Mouse (Mus musculus) midbrain, embryonic 10.5 days (tissue): ENCODE data around the gene Tacc3. TPM values are rescaled to one million over a fixed set of nuclear protein-coding genes. Genes with fewer than 3 reads are reported as not detected.
A peak's percentile ranks its signal among the peaks of the same experiment; 100 is the strongest.

Source experiments
- DNase-seq: peaks from one replicate; pipeline ENCODE4 v3.0.0-alpha.2; 2017; ENCODE audit warnings: low spot score
- H3K27ac ChIP-seq: fragments of 300-500 bp; sonication (generic); replicated peaks from 2 replicates; pipeline ENCODE4 v1.5.1; 2016; ENCODE audit warnings: mild to moderate bottlenecking
- H3K27me3 ChIP-seq: fragments of 300-500 bp; sonication (generic); 2 replicates; pipeline ENCODE4 v1.6.1; 2016; ENCODE audit warnings: low read depth, mild to moderate bottlenecking; ENCODE audit not compliant: poor library complexity, severe bottlenecking
- H3K36me3 ChIP-seq: fragments of 300-500 bp; sonication (generic); 2 replicates; pipeline ENCODE4 v1.6.1; 2016; ENCODE audit warnings: mild to moderate bottlenecking, moderate library complexity
- H3K4me1 ChIP-seq: fragments of 300-500 bp; sonication (generic); 2 replicates; pipeline ENCODE4 v1.6.1; 2016
- H3K4me3 ChIP-seq: fragments of 300-500 bp; sonication (generic); 2 replicates; pipeline ENCODE4 v1.5.1; 2016; ENCODE audit warnings: mild to moderate bottlenecking, moderate library complexity
- H3K9me3 ChIP-seq: fragments of 300-500 bp; sonication (generic); replicated peaks from 2 replicates; pipeline ENCODE4 v1.6.1; 2016; ENCODE audit warnings: mild to moderate bottlenecking
- WGBS: fragments of 180-500 bp; shearing (Covaris S2); methylation state at CpG from one replicate; pipeline ENCODE4 v1.1.7; 2016; 5-methylcytosine and 5-hydroxymethylcytosine counted together
- polyA plus RNA-seq: library from polyadenylated mRNA; unstranded; fragments of >200 nt; fragmentation: Nextera tagmentation; extraction: Ambion mirVana; gene quantifications from 2 replicates; pipeline ENCODE4 v1.2.1, GENCODE M21; 2016

Gene Tacc3
- polyA plus RNA-seq, 1 experiment from 2014 or later, result 336 TPM

DNA sequence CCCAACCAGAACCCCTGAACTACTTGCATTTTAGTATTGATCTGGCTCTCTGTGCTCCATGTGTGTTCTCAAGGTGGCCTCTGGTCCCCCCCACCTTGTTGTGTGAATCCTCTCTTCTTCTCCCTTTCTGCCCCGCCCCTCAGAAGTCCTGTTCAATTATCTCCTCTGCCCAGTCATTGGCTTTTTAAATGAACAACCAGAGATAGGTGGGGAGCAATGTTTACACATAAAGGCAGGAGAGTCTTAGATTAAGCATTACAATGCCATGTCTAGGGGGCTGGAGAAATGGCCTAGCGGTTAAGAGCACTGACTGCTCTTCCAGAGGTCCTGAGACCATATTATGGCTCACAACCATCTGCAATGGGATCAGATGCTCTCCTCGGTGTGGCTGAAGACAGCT, 22.6 kb upstream of the Tacc3 start:
- Histone ChIP-seq H3K27ac (no peak overlapping the region), H3K36me3 (peaks cover 56% of the 10 kb centered on the region), H3K4me1 (peaks cover 6% of the 10 kb centered on the region), H3K27me3 (no peaks in the 10 kb centered on the region), H3K4me3 (no peak overlapping the region), H3K9me3 (no peaks in the 10 kb centered on the region)
- WGBS, result 87% methylated on average over 3 of the region's 3 CpGs
- DNase-seq, result no peak

DNA sequence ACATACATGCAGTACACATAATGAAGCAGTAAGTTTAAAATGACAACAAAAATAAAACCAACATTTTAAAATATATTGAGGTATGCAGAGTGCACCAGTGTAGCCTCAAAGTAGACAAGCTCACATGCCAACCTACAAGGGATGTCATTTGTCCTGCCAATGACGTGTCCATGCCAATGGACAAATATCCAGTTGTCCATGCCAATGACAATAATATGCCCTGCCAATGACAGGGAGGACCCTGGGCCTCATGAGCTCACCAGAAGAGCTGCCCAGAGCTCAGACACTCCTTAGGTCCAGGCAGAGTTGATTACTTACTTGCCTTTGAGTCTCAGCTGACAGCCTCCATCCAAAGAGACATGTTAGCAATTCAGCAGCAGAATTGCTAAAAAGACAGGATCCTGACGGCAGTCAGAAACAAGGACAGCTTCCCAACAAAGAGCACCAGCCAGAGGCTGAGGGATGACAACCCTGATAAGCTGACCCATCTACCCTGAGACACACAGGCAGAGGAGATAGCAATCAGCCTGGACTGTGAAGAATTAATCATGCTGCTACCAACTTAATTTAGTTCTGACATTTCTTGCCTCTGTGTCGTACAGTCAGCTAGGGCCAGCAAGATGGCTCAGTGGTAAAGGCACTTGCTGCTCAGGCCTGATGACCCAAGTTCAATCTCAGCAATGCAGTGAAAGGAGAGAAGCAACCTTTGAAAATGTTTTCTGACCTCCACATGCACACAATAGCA, 20.1 kb upstream of the Tacc3 start:
- WGBS, result 86% methylated on average over 3 of the region's 3 CpGs
- Histone ChIP-seq H3K4me1 (no peaks in the 10 kb centered on the region), H3K36me3 (peaks cover 80% of the 10 kb centered on the region), H3K27me3 (no peaks in the 10 kb centered on the region), H3K9me3 (no peaks in the 10 kb centered on the region), H3K4me3 (no peak overlapping the region), H3K27ac (no peak overlapping the region)
- DNase-seq, result no peak

DNA sequence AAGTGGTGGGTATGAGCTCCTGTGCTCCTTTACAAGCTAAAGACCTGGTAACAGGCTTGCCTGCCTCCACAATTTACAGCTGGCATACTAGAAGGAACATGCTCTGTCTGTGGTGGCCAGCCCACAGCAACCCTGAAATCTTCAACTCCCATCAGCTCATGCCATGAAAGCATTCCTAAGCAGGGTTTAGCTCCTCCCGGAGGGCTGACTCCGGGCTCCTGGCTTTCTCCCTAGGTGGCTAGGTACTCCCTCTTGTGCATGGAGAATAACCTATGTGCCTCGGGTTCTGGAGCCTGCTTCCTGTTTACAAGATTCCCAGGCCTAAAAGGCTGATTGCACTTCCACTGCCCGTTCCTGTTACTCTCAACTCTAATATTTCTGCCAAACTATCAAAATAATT, 19.1 kb upstream of the Tacc3 start:
- no peak overlapping the region for H3K27ac ChIP-seq
- H3K4me1 ChIP-seq, result no peaks in the 10 kb centered on the region
- no peak overlapping the region for H3K4me3 ChIP-seq
- 76% methylated on average over 4 of the region's 4 CpGs for WGBS
- no peaks in the 10 kb centered on the region for H3K27me3 ChIP-seq
- H3K9me3 ChIP-seq, result no peaks in the 10 kb centered on the region
- peaks cover 90% of the 10 kb centered on the region for H3K36me3 ChIP-seq
- no peak for DNase-seq

DNA sequence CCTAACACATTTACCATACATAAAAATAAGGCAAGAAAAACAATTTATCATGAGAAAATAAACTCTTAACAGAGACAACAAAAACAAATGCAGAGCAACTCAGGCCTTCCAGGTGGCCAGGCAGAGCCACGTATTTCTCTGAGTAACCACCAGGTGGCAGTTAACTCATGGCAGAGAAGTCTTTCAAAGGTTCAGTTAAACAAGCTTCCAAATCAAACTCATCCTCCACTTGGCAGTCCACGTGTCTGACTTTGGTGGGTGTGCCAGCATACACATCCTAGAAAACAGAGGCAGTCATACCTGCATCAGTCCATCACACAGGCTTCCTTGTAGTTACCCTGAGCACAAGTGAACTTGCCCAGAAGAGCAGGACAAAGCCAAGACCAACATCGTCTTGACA, 17.3 kb upstream of the Tacc3 start:
- WGBS, result 54% methylated on average over 3 of the region's 3 CpGs
- Histone ChIP-seq H3K4me3 (no peak overlapping the region), H3K36me3 (peaks cover 92% of the 10 kb centered on the region), H3K27ac (no peak overlapping the region), H3K4me1 (no peaks in the 10 kb centered on the region), H3K9me3 (no peaks in the 10 kb centered on the region), H3K27me3 (no peaks in the 10 kb centered on the region)
- no peak for DNase-seq

DNA sequence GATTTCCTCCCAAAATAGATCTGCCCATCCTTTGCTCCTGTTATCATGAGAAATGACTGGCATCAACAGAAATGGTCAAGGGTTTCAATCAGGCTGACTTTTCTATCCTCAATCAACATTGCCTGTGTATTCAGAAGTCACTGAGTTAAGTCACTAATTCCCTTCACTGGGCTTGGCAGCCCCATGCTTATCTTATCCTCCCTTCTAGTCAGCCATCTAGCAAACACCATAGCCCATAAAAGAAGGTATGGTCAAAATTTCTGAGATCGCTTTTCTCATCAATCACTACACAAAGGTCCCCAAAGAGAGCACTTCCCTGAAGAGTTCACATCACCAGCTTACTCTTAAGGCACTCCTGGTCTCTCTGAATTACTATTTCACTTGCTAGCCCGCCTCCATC, 6.9 kb upstream of the Tacc3 start:
- Histone ChIP-seq H3K4me1 (peaks cover 45% of the 10 kb centered on the region), H3K27me3 (no peaks in the 10 kb centered on the region), H3K27ac (peak overlapping the region; percentile 100), H3K36me3 (peaks cover 76% of the 10 kb centered on the region), H3K4me3 (peak overlapping the region; percentile 88), H3K9me3 (no peaks in the 10 kb centered on the region)
- WGBS, result 28% methylated on average over 2 of the region's 2 CpGs
- no peak for DNase-seq

DNA sequence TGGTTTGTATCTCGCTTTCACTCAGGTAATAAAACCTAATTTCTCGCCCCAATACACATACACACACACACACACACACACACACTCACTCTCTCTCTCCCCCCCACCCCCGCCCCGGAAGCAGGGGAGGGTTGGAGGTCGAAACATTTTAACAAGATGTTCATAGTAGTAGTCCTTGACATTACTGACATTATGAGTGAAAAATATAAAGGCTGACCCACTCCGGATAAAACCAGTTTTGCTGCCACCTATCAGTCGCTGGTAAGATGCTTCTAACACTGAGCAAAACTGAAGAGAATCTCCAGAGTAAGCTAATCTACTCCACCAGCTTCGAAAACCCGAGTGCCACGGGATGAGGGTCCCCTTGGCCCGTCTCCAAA, 6.4 kb upstream of the Tacc3 start:
- no peak for DNase-seq
- Histone ChIP-seq H3K27ac (peak overlapping the region; percentile 100), H3K4me1 (peaks cover 50% of the 10 kb centered on the region), H3K4me3 (peak overlapping the region; percentile 88), H3K9me3 (no peaks in the 10 kb centered on the region), H3K27me3 (no peaks in the 10 kb centered on the region), H3K36me3 (peaks cover 71% of the 10 kb centered on the region)
- WGBS, result 2% methylated on average over 11 of the region's 11 CpGs

DNA sequence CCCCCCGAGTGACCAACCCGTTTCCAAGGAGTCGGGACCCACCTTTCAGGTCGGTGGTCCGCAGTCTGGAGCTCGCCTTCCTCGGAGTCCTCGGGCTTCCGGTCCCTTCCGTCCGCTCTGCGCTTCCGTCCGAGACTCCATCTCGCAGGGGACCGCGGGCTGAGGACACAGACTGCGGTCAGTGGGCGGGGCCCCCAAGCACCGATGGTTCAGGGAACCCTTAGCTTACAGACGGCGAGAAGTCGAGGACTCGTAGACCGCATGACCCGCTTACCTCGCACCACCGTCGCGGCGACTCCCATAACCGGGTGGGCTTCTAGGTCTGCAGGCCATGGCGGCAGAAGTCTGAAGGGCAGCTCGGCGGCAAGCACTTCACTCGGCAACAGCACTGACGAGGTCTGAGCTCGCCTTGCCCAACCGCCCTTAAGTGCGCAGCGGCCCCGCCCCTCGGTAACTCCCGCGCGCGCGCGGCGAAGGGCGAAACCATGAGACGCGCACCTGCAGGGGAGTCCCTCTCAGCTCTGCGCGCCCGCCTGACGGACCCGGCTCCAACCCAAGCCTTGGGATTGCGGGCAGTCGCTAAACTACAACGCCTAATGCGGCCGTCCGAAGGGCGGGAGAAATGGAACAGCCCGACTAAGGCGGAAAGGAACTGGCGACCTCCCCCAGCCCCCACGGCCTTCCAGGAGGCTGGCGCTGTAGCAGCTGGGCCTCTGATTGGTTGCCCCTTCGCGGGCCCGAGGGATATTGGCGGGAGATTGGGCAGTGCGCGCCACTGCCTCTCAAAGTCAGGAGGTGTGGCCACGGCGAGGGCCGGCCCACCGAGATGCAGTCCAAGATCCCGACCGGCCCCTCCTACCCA, 5.8 kb upstream of the Tacc3 start, which contains the start of gene Slbp:
Slbp (minus strand) TSS at position 654 of the 862 bp plus-strand sequence.
- H3K36me3 ChIP-seq, result peaks cover 64% of the 10 kb centered on the region
- WGBS, result under 1% methylated on average over 82 of the region's 82 CpGs
- peak within 1 kb of the TSS; percentile 100 for H3K27ac ChIP-seq
- H3K27me3 ChIP-seq, result no peaks in the 10 kb centered on the region
- H3K9me3 ChIP-seq, result no peaks in the 10 kb centered on the region
- peaks cover 57% of the 10 kb centered on the region for H3K4me1 ChIP-seq
- H3K4me3 ChIP-seq, result peak within 1 kb of the TSS; percentile 88
- DNase-seq, result peak; percentile 98

DNA sequence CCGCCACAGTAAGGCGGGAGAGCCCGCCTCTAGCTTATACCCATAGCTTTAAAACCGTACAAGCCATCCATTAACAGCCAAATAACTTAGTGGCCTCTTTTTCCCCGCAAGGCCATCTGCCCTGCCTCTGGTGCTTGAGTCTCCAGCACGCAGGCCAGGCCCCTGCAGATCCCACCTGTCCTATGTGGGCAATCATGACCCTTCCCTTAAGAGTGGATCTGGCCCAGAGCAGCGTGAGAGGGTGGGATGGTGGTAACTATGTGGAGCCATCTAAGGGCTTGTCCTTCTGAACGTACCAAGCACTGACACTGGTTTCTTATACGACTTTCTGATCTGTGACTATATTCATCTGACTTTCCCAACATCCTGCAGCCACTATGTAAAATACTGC, 5.2 kb upstream of the Tacc3 start:
- WGBS, result 5% methylated on average over 9 of the region's 9 CpGs
- H3K4me1 ChIP-seq, result peaks cover 58% of the 10 kb centered on the region

DNA sequence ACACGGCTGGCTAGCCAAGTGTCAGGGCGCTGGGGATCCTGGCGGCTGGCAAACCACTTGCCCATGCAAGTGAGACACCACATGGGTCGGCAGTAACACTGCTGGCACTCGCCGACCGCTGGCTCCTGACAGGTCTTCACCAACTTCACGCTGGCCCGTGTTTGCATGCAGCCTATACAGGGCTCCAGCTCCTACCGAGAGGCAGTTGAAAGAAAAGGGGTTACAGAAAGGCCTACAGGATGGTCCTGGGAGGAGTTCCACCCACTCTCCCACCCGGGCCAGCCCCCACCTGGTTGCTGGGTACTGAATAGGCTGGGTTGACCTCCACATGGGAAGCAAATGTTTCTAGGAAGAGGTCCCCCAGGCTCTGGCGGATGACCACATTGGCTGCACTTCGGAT, 3.5 kb upstream of the Tacc3 start:
- 95% methylated on average over 13 of the region's 13 CpGs for WGBS
- Histone ChIP-seq H3K36me3 (peaks cover 43% of the 10 kb centered on the region), H3K9me3 (no peaks in the 10 kb centered on the region), H3K27ac (no peak overlapping the region), H3K4me1 (peaks cover 65% of the 10 kb centered on the region), H3K27me3 (no peaks in the 10 kb centered on the region), H3K4me3 (no peak overlapping the region)
- no peak for DNase-seq

More for the DNA sequence above, 5.2 kb upstream of the Tacc3 start:
- H3K9me3 ChIP-seq, result no peaks in the 10 kb centered on the region
- peak overlapping the region; percentile 100 for H3K27ac ChIP-seq
- DNase-seq, result no peak
- no peaks in the 10 kb centered on the region for H3K27me3 ChIP-seq
- H3K4me3 ChIP-seq, result peak overlapping the region; percentile 88
- H3K36me3 ChIP-seq, result peaks cover 58% of the 10 kb centered on the region

DNA sequence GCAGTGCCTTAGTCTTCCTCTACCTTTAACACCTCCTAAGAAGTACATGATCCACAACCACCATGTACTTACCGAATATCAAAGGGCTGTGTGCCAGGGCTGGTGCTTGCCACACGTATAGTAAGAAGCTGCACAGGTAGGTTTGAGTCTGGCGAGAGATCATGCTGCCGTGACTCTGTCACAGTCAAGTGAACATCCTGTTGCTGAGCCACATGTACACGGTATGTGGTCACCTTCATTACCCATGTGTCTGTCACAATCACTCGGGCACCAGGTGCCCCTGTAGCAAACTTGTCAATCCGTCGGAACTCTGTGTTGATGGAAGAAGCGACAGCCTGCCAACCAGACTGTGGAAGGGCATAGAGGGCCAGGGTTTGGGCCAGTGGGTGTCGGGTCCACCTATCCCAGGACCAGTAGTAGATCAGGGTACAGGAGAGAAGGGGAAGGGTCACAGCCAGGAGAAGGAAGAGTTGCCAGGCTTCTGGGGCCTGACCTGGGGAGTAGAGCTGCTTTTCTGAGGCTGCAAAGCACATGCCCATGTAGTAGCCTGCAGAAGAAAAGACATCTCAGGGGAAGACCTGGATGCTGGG, 2.6 kb upstream of the Tacc3 start:
- WGBS, result 93% methylated on average over 10 of the region's 10 CpGs
- H3K9me3 ChIP-seq, result no peaks in the 10 kb centered on the region
- no peak for DNase-seq
- H3K27me3 ChIP-seq, result no peaks in the 10 kb centered on the region
- no peak overlapping the region for H3K4me3 ChIP-seq
- no peak overlapping the region for H3K27ac ChIP-seq
- H3K4me1 ChIP-seq, result peaks cover 67% of the 10 kb centered on the region
- peaks cover 38% of the 10 kb centered on the region for H3K36me3 ChIP-seq

DNA sequence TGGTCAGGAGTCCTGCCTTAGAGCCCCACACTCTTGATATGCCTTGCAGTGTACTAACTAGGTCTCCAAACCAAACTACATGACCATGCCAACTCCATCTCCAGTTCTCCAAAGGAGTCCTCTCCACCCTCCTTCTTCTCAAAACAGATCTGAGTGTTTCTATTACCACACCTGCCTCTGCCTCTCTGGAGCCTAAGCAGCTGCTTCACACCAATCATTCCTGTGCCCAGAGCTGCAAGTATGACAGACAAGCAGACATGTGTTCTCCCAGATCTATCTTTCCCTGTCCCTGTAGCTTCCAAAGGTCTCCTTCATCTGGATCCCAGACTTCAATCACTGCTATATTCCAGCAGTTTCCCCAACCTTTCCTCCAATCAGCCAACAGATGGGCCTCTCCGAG, 1.2 kb upstream of the Tacc3 start:
- peaks cover 62% of the 10 kb centered on the region for H3K4me1 ChIP-seq
- H3K36me3 ChIP-seq, result peaks cover 46% of the 10 kb centered on the region
- peak overlapping the region; percentile 83 for H3K4me3 ChIP-seq
- WGBS, result 55% methylated on average over 1 of the region's 1 CpGs
- H3K27me3 ChIP-seq, result no peaks in the 10 kb centered on the region
- no peaks in the 10 kb centered on the region for H3K9me3 ChIP-seq
- H3K27ac ChIP-seq, result peak overlapping the region; percentile 96
- DNase-seq, result no peak

DNA sequence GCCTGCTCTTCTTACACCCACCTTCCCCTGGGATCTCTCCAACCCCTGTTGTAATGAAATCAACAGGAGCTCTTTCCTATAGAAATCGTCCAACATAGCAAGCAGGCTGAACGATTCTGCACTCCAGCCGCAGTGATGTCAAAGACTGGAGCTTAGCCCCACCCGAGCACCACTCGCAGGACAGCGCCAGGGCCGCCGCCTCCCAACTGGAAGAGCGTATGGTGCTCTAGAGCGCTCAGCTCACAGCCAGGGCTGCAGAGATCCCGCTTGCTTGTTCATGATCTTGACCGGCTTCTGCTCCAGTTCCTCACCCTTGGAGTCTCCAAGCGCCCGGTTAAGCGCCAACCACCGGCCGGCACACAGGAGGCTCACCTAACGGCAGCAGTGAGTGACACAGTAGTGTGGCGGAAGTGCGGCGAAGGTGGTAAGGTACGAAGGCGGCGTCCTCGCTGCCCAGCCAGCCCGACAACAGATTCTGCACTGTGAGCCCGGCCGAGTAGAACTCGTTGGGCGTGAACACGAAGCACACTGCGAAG, 609 bp upstream of the Tacc3 start:
- Histone ChIP-seq H3K9me3 (no peaks in the 10 kb centered on the region), H3K4me3 (peak overlapping the region; percentile 83), H3K27ac (peak overlapping the region; percentile 96), H3K36me3 (peaks cover 52% of the 10 kb centered on the region), H3K27me3 (no peaks in the 10 kb centered on the region), H3K4me1 (peaks cover 60% of the 10 kb centered on the region)
- no peak for DNase-seq
- WGBS, result under 1% methylated on average over 32 of the region's 32 CpGs
